Mouse (Mus musculus): ENCODE measurements around the gene Gmeb1. TPM values are rescaled to one million over a fixed set of nuclear protein-coding genes. Genes with fewer than 3 reads are reported as not detected.

The Gmeb1 gene
- total and polyA plus RNA-seq, 3 experiments = 7.9 to 19.3 (median 9.0) TPM

DNA sequence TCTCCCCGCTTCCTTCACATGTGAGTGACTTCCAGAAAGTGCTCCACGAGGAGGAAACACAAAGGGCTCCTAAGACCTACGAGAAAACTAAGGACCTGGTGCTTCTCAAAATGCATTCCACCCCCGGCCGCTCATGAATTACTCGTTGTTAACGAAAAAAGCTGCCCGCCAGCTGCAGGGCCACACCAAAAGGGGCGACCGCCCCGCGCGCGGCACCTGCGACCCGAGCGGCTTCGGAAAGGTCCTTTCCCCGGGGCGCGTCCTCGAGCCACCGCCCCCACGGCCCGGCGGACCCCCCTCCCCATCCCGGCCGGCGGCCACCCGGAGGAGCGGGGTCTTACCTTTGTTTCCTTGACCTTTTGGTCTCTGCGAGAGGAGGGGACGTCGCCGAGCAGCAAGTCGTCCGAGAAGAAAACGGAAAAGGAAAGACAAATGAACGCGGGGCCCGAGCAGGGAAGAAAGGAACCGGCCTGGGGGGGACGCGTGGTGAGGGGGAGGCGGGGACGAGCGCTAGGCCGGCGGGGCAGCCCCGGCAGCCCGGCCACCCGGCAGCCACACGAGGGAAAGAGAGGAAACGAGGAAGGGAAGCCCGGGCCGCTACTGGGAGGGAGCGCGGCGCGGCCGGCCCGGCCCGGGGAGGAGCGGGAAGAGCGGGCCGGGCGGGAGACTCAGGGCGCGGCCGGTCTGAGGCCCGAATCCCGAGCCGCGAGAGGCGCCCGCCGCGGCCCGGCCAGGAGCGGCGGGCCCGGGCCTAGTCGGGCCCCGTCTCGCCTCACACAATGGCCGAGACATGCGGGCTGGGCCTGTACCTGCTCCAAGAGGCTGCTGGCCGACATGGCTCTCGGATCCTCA, 50.1 kb downstream of the Gmeb1 start (continued):
- no peak for TF ChIP-seq HCFC1 (IDR thresholded peaks at IDR 0.05; ENCODE audit: low read depth, low read length)
- no peak for TF ChIP-seq EP300 (IDR thresholded peaks at IDR 0.05; ENCODE audit: low read length)
- TF ChIP-seq NRF1 (IDR thresholded peaks at IDR 0.05; ENCODE audit: low read depth, low read length) = no peak
- TF ChIP-seq TCF12 (IDR thresholded peaks at IDR 0.05; ENCODE audit: low read depth, low read length) = no peak

DNA sequence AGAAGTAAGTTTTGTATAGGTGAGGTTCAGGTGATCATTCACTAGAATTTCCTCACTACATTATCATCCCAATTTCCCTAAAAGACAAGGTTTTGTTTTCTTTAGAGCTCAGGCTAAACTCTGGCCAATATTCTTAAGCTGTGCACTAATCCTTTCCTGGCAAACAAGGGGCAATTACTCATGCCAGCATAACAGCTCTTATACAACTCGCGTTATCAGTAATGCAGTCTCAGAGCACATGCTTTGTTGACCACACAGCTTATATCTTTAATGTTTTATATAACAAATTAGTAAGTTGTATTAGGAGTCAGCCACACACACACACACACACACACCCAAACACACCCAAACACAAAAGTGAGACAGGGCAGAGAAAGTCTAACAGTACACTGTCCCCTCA, 51.1 kb downstream of the Gmeb1 start:
- peak overlapping the region; percentile 97 for H3K9ac ChIP-seq (ENCODE audit: insufficient read depth, low read depth)
- H3K27ac ChIP-seq (ENCODE audit: insufficient read depth, low read depth) = no peak overlapping the region
- no peaks in the 10 kb centered on the region for H3K27me3 ChIP-seq (replicated peaks)
- H3K4me3 ChIP-seq (replicated peaks in 1 of 3; ENCODE audit: low read depth in 2 of 3, low read length in 2 of 3, poor library complexity in 1 of 3) = peak overlapping the region; percentile 72 to 94 (median 81)
- no peak for DNase-seq (ENCODE audit: extremely low read depth)
- H3K36me3 ChIP-seq (replicated peaks in 1 of 2; ENCODE audit: control insufficient read depth in 1 of 2, insufficient read depth in 1 of 2, low read length in 1 of 2) = peaks cover 17 to 48% of the 10 kb centered on the region in 2 experiments
- TF ChIP-seq IRF4 (IDR thresholded peaks at IDR 0.05; ENCODE audit: low read depth, low read length) (0 out of 2 replicates have a peak, but pooled peaks have one; percentile 11), UBTF (IDR thresholded peaks at IDR 0.05; ENCODE audit: low read depth, low read length) (no peak), RAD21 (IDR thresholded peaks at IDR 0.05; ENCODE audit: low read depth, low read length) (no peak), POLR2AphosphoS2 (IDR thresholded peaks at IDR 0.05; ENCODE audit: low read depth, low read length) (no peak), CHD2 (IDR thresholded peaks at IDR 0.05; ENCODE audit: low read length) (0 out of 2 replicates have a peak, but pooled peaks have one; percentile 24), BHLHE40 (IDR thresholded peaks at IDR 0.05; ENCODE audit: low read depth, low read length) (no peak), MXI1 (IDR thresholded peaks at IDR 0.05; ENCODE audit: low read depth, low read length) (no peak), NELFE (IDR thresholded peaks at IDR 0.05; ENCODE audit: low read depth, low read length) (no peak), MAX (IDR thresholded peaks at IDR 0.05; ENCODE audit: low read length) (no peak), EP300 (IDR thresholded peaks at IDR 0.05; ENCODE audit: low read length) (no peak), SMC3 (IDR thresholded peaks at IDR 0.05; ENCODE audit: low read depth, low read length) (no peak), SIN3A (IDR thresholded peaks at IDR 0.05; ENCODE audit: low read length) (no peak), GABPA (IDR thresholded peaks at IDR 0.05; ENCODE audit: insufficient replicate concordance, low read depth, low read length) (no peak), ZNF384 (IDR thresholded peaks at IDR 0.05; ENCODE audit: low read depth, low read length) (no peak), CHD1 (IDR thresholded peaks at IDR 0.05; ENCODE audit: low read depth, low read length) (0 out of 2 replicates have a peak, but pooled peaks have one; percentile 15), NRF1 (IDR thresholded peaks at IDR 0.05; ENCODE audit: low read depth, low read length) (no peak), CTCF (conservative IDR thresholded peaks at IDR 0.05 in 1 of 2, IDR thresholded peaks at IDR 0.05 in 1 of 2; ENCODE audit: low read depth in 2 of 2, low read length in 2 of 2) (no peak)
- no peaks in the 10 kb centered on the region for H3K9me3 ChIP-seq (replicated peaks; ENCODE audit: low read length)
- peaks cover 8 to 49% of the 10 kb centered on the region in 2 experiments for H3K4me1 ChIP-seq (ENCODE audit: control insufficient read depth in 1 of 2, insufficient read depth in 2 of 2)
- H3K4me2 ChIP-seq (ENCODE audit: insufficient read depth, low read depth, poor library complexity, severe bottlenecking) = peak overlapping the region; percentile 60
- dilution Hi-C loops (cut with MboI; ENCODE audit: extremely low pct_ligation_motif_present, extremely low pct_unique_long_range_greater_than_20kb, low sequenced_read_pairs) (no loop called here), in situ Hi-C loops (cut with MboI; ENCODE audit: low pct_ligation_motif_present, low pct_unique_long_range_greater_than_20kb, low sequenced_read_pairs) (no loop called here)
- H3K79me2 ChIP-seq (replicated peaks; ENCODE audit: control insufficient read depth, extremely low read depth, insufficient read depth, poor library complexity, severe bottlenecking) = peaks cover 60% of the 10 kb centered on the region

Measured in CH12.LX (cell line).